Mouse (Mus musculus): Measurements from ENCODE around the gene Spsb4.

DNA sequence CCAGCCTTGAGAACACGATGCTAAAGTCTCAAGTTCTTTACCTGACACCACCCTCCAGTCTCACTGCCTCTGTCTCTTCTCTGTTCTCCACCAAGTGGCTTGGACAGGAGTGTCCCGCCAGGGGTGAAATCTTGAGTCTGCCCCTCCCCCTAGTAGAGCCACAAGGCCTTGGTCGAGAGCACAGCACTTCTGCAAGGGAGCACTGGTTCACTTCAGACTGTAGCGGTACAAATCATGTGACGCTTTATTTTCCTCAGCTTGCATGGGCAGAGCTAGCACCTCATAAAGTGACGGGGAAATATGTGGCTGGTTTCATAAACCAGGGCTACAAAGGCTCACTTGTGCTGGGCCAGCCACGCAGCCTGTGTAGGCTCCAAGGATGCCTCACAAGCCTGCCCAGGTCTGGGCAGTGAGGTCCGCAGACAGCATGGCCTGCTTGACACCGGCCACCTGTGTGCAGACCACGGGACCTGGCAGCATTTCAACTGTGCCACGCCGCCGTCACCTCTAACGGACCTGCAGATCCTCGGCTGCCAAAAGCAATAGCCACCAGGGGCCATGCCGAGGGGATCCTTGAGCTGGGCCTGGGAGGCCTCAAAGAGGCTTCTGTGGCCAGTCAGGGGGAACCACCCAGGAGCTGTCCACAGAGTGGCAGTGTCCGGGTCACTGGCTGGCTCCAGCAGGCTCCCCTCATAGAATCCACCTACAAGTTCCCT is 56.5 kb downstream of the Spsb4 start:
- TF ChIP-seq CTCF (IDR thresholded peaks at IDR 0.05) = no peak
- no peak for TF ChIP-seq POLR2A (IDR thresholded peaks at IDR 0.05; ENCODE audit: insufficient read depth, low read depth, low read length)

Data from heart, adult 2 months (tissue).